Mouse (Mus musculus): ENCODE data around the gene Rab3gap1.

GRCm38 (mm10) chr1:127961140-127961539 lies 92.6 kb downstream of the Rab3gap1 start:
- no peak for TF ChIP-seq CTCF (IDR thresholded peaks at IDR 0.05; ENCODE audit: borderline replicate concordance, insufficient read depth, low read length)
- TF ChIP-seq POLR2A (IDR thresholded peaks at IDR 0.05; ENCODE audit: low read depth, low read length): no peak
